Mouse (Mus musculus) cerebellum, adult 2 months (tissue): Measurements from ENCODE around the gene Myrip. TPM values are rescaled to one million over a fixed set of nuclear protein-coding genes. Genes with fewer than 3 reads are reported as not detected.

Source experiments
- DNase-seq, 2 experiments: peaks; one replicate each; pipeline ENCODE4 v3.0.0; 2021
- H3K27ac ChIP-seq: fragments of 200-500 bp; 2 replicates; pipeline ENCODE4 v1.5.1; 2012; ENCODE audit warnings: low read length, control low read depth, inconsistent platforms; ENCODE audit not compliant: insufficient read depth
- H3K27me3 ChIP-seq: fragments of 200-500 bp; 2 replicates; pipeline ENCODE4 v1.6.1; 2012; ENCODE audit warnings: inconsistent platforms, mild to moderate bottlenecking, low read length, moderate library complexity; ENCODE audit not compliant: control insufficient read depth, insufficient read depth
- H3K4me1 ChIP-seq: fragments of 200-500 bp; 2 replicates; pipeline ENCODE4 v1.6.1; 2011; ENCODE audit warnings: low read length; ENCODE audit not compliant: control insufficient read depth, insufficient read depth
- H3K4me3 ChIP-seq: fragments of 200-500 bp; replicated peaks from 2 replicates; pipeline ENCODE3; 2011; ENCODE audit warnings: mild to moderate bottlenecking, low read depth, low read length, control low read depth; ENCODE audit not compliant: insufficient read depth
- CTCF ChIP-seq: fragments of 200-500 bp; IDR thresholded peaks from 2 replicates; pipeline ENCODE4 v1.5.1; 2011; ENCODE audit warnings: low read depth, mild to moderate bottlenecking, control low read depth, low read length, moderate library complexity, borderline replicate concordance; ENCODE audit not compliant: insufficient read depth
- POLR2A ChIP-seq: fragments of 200-500 bp; IDR thresholded peaks from 2 replicates; pipeline ENCODE4 v1.6.1; 2011; ENCODE audit warnings: low read length, control low read depth, borderline replicate concordance; ENCODE audit not compliant: insufficient read depth
- WGBS: fragments of 180-500 bp; shearing (Covaris S2); methylation state at CpG from one replicate; pipeline ENCODE4 v1.1.7; 2018; 5-methylcytosine and 5-hydroxymethylcytosine counted together
- polyA plus RNA-seq: library from polyadenylated mRNA; depleted of rRNA; stranded (reverse); fragments of >200 nt; gene quantifications from 2 replicates; pipeline ENCODE4 v1.2.3, GENCODE M21; 2012

The Myrip gene
- polyA plus RNA-seq, 1 experiment, result 18.2 TPM

DNA sequence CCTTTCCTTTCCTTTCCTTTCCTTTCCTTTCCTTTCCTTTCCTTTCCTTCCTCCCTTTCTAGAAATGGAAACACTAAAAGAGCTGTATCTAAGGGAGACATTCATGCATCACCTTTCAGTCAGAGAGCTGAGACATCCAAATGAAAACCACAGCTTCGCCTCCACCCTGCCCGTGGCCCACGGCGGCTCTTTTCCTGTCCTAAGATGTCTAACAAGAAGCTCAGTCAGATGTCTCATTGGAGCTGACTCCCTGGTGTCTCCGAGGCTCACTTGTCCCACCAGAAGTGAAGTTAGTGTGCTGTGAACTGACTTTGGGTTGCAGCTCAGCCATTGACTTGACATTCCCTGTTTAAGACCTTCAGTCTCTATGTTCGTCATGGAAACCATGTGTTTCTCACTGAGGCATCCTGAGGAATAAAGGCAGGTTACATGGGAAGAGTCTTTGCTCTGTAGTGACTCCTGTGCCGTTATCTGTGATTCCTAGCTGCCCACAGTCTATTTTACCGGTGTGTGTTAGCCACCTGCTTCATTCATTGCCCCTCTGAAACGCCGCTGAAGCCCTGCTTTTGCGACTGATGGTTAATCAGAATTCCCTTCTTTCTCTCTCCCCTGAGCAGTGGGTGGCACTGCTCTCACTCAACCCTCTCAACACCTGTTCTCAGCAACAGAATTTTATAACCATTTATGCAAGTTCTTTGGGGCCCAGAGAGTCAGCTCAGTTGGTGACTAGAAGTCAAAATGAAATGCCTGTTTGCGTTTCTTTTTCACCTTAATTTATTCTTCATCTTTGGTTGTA, 53.4 kb downstream of the Myrip start:
- DNase-seq, result no peak
- WGBS, result 92% methylated on average over 12 of the region's 12 CpGs
- Histone ChIP-seq H3K27ac (no peak overlapping the region), H3K4me1 (no peaks in the 10 kb centered on the region; the same call in 1 of the 2 replicates), H3K27me3 (no peaks in the 10 kb centered on the region; the same call in 1 of the 2 replicates), H3K4me3 (no peak overlapping the region)
- TF ChIP-seq CTCF (no peak), POLR2A (no peak)

DNA sequence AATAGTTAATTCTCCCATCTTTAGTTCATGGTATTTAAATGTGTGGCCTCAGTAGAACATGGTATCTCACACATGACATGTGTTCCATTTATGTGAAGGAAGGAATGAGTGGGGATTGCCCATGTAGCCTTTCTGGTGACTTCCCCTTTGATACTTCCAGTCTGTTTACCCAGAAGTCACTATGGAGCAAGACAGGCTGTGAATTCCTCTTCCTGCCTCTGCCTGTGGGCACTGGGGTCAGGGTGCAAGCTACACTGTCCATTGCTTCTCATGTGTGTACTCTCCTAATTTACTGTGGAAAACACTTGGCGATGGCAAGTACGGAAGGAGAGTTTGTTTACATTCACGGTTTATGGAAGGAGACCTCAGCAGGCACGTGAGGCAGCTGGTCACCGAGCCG, 55.2 kb downstream of the Myrip start:
- Histone ChIP-seq H3K27me3 (no peaks in the 10 kb centered on the region; the same call in 1 of the 2 replicates), H3K4me3 (no peak overlapping the region), H3K4me1 (0 out of 2 replicates have a peak, but pooled peaks cover 5% of the 10 kb centered on the region), H3K27ac (no peak overlapping the region)
- DNase-seq, result no peak
- WGBS, result 93% methylated on average over 6 of the region's 6 CpGs
- TF ChIP-seq CTCF (no peak), POLR2A (no peak)

DNA sequence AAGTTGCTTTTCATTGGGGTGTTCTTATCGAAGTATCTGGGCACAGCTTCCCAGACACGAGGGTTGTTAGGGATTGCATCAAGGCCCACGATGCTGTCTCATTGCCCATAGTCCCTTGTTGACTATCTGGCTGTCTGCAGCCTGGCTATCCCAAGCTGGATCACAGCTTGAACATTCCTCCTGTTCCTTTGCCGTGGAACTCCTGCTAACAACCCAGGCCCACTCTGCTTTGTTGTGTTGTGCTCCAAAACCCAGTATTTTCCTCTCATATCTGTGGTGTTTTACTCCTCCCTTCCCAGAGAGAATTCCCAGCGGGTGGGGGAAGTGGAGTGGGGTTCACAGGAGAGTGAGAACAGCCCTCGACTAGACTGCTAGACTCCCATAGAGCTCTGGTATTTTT, 56.7 kb downstream of the Myrip start:
- 70% methylated on average over 6 of the region's 6 CpGs for WGBS
- no peak for DNase-seq
- no peak for TF ChIP-seq POLR2A
- TF ChIP-seq CTCF, result no peak

DNA sequence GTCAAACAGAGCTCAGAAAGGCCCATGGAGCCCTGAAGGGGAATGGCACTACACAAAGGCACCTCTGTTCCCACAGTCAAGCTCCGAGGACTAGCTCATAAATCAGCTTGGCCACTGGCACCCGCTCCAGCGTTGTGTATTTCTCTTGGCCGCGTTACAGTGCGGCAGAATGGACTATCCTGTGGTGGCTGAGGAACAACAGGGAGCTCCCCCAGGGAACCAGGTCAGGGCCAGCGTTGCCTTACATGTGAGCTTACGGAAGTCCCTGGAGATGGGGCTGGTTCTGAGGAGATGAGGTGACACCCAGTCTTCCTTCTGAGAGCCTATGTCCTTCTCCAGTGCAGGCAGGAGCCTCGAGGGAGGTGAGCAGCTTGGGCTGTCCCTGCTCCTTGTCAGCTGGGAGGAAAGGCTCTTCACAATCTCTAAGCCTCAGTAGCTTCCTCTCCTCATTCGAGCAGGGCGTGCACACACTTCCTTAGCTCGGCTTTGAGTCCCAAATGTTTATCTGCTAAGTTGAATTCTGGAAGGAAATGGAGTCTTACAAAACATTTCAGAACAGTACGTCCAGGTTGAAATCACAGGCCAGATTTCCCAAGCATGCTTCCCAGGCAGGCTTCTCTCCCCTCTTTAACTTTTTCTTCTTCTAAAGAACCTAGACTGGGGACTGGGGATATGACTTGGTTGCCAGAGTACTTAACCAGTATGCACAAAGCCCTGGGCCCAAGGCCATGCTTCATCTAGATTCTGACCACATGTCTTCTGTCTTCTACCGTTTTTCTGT, 59.3 kb downstream of the Myrip start:
- no peak overlapping the region for H3K4me3 ChIP-seq
- WGBS, result 45% methylated on average over 14 of the region's 14 CpGs

More for the DNA sequence above, 56.7 kb downstream of the Myrip start:
- Histone ChIP-seq H3K4me3 (no peak overlapping the region), H3K27ac (no peak overlapping the region), H3K4me1 (0 out of 2 replicates have a peak, but pooled peaks cover 5% of the 10 kb centered on the region), H3K27me3 (no peaks in the 10 kb centered on the region; the same call in 1 of the 2 replicates)

DNA sequence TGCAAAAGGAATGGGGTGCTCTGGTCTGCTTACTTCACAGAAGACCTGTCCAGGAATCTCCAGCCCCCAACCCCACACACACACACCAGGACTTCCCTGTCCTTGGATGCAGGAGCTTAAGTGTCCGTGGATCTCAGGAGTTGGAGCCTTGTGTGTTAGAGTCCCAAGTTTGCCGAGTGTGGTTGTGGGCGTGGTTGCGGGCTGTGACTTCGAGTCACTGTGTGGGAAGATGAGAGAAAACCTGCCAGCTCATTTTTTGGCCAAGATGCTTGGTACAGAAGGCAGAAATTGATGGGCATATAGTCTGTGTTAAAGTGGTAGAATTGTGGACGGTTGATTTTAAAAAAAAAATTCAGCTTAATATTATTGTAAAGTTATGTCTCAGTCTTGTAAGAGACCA, 60.3 kb downstream of the Myrip start:
- Histone ChIP-seq H3K27ac (no peak overlapping the region), H3K4me3 (no peak overlapping the region), H3K27me3 (no peaks in the 10 kb centered on the region), H3K4me1 (peaks cover 11% of the 10 kb centered on the region; the same call in 1 of the 2 replicates)
- DNase-seq, result no peak
- TF ChIP-seq POLR2A, result no peak
- TF ChIP-seq CTCF, result no peak
- WGBS, result 74% methylated on average over 6 of the region's 6 CpGs

More for the DNA sequence above, 59.3 kb downstream of the Myrip start:
- Histone ChIP-seq H3K4me1 (peaks cover 11% of the 10 kb centered on the region; the same call in 1 of the 2 replicates), H3K27me3 (no peaks in the 10 kb centered on the region; the same call in 1 of the 2 replicates), H3K27ac (peak overlapping the region; percentile 32; the same call in 1 of the 2 replicates)
- no peak for TF ChIP-seq CTCF
- no peak for TF ChIP-seq POLR2A
- peak; percentile 39 to 56 for DNase-seq

DNA sequence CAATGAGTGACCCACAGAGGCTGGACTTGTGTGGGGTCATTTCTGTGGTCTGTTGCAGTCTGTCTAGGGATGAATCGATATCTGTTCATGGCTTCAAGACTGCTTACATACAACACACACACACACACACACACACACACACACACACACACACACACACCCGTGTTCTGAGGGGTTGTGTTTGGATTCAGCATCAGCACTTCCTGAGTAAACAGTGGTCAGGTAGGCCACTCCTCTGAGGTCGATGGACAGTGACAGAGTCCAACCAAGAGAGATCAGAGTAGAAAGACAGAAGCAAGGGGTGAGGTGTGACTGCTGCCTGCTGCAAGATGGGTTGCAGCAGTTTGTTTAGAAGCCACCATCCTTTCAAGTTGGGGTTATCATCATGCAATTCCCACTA, 61.4 kb downstream of the Myrip start:
- no peak overlapping the region for H3K4me3 ChIP-seq
- no peaks in the 10 kb centered on the region for H3K27me3 ChIP-seq
- 75% methylated on average over 3 of the region's 3 CpGs for WGBS
- peaks cover 11% of the 10 kb centered on the region; the same call in 1 of the 2 replicates for H3K4me1 ChIP-seq
- no peak overlapping the region for H3K27ac ChIP-seq
- DNase-seq, result no peak
- TF ChIP-seq CTCF, result no peak
- TF ChIP-seq POLR2A, result no peak

DNA sequence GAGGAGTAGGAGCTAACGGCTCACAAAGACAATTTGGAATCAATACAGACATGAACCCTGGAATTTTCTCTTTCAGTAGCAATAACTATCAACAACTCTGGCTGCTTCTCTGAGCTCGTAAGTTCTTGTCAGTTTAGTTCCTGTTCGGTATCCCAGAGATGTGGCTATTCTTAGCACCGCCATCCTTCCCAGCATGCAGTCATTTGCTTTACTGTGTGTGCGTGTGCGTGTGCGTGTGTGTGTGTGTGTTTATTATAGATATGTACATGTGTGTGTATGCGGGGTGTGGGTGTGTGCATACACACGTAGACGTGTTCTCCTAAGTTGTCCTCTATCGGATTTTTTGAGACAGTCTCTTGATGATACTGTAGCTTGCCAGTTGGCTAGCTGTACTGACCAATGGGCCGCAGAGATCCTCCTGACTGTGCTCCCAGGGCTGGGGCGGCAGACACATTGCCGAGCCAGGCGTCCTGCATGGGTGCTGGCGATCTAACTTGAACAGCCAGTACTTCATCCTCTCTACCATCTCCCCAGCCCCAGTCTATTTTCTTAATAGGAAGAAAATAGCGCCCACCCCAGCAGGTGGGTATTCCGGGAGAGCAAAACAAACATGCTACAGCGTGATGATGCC, 63.5 kb downstream of the Myrip start:
- H3K4me3 ChIP-seq, result no peak overlapping the region
- no peak for TF ChIP-seq CTCF
- no peak for TF ChIP-seq POLR2A
- H3K4me1 ChIP-seq, result peaks cover 11% of the 10 kb centered on the region; the same call in 1 of the 2 replicates
- DNase-seq, result no peak
- no peaks in the 10 kb centered on the region for H3K27me3 ChIP-seq
- H3K27ac ChIP-seq, result no peak overlapping the region
- 47% methylated on average over 19 of the region's 19 CpGs for WGBS
